Mouse (Mus musculus) lung, adult 18-20 months (tissue): ENCODE measurements around the gene Zfp606.

Source experiments
- DNase-seq, 2 experiments: peaks; one replicate each; pipeline ENCODE4 v3.0.0; 2022; ENCODE audit warnings: mixed read lengths in 2 of 2

Zfp606 gene

GRCm38 (mm10) chr7:12478158-12479008 is at the start of gene Zfp606:
Gene Zfp606, plus strand, starts transcription at chr7:12478293.
- DNase-seq = peak; percentile 87 to 92

- no peak for DNase-seq
Observed at GRCm38 (mm10) chr7:12479009-12479346, 885 bp downstream of the Zfp606 start.

- no peak for DNase-seq
Observed at GRCm38 (mm10) chr7:12479525-12479924, 1.4 kb downstream of the Zfp606 start.

GRCm38 (mm10) chr7:12483771-12484170 is 5.7 kb downstream of the Zfp606 start:
- no peak for DNase-seq

- DNase-seq = no peak
Observed at GRCm38 (mm10) chr7:12485956-12486355, 7.9 kb downstream of the Zfp606 start.

GRCm38 (mm10) chr7:12486691-12487090 is 8.6 kb downstream of the Zfp606 start:
- DNase-seq = no peak

GRCm38 (mm10) chr7:12510913-12511312 is 32.8 kb downstream of the Zfp606 start:
- DNase-seq = no peak

- DNase-seq = no peak
Observed at GRCm38 (mm10) chr7:12512217-12512616, 34.1 kb downstream of the Zfp606 start, which contains the start of gene 2900092C05Rik. Gene 2900092C05Rik, plus strand, starts transcription at chr7:12512517.
